Mouse (Mus musculus) neural tube, embryonic 11.5 days (tissue): ENCODE results near the gene Slc25a40. TPM values are rescaled to one million over a fixed set of nuclear protein-coding genes. Genes with fewer than 3 reads are reported as not detected.

Source experiments
- ATAC-seq: fragments of 200-750 bp; cut with Nextera tagmentation; 2 replicates; pipeline ENCODE4 v1.8.0; 2017; ENCODE audit warnings: moderate number of reproducible peaks, mild to moderate bottlenecking, moderate TSS enrichment, moderate library complexity; ENCODE audit not compliant: insufficient read depth, low FRiP score, low TSS enrichment
- DNase-seq: peaks from one replicate; pipeline ENCODE4 v3.0.0-alpha.2; 2015; ENCODE audit warnings: low spot score
- H3K27ac ChIP-seq: fragments of 300-500 bp; sonication (generic); 2 replicates; pipeline ENCODE4 v1.5.1; 2014; ENCODE audit warnings: low read depth, mild to moderate bottlenecking, low read length
- H3K27me3 ChIP-seq: fragments of 300-500 bp; sonication (generic); 2 replicates; pipeline ENCODE4 v1.6.1; 2014; ENCODE audit warnings: mild to moderate bottlenecking, low read length, mixed read lengths; ENCODE audit not compliant: control insufficient read depth, insufficient read depth
- H3K36me3 ChIP-seq: fragments of 300-500 bp; sonication (generic); 2 replicates; pipeline ENCODE4 v1.6.1; 2014; ENCODE audit warnings: mild to moderate bottlenecking, low read length, moderate library complexity, mixed read lengths; ENCODE audit not compliant: control insufficient read depth, insufficient read depth
- H3K4me1 ChIP-seq: fragments of 300-500 bp; sonication (generic); 2 replicates; pipeline ENCODE4 v1.6.1; 2014; ENCODE audit warnings: low read length, mixed read lengths; ENCODE audit not compliant: control insufficient read depth, insufficient read depth
- H3K4me2 ChIP-seq: fragments of 300-500 bp; sonication (generic); 2 replicates; pipeline ENCODE4 v1.6.1; 2014; ENCODE audit warnings: low read depth, mild to moderate bottlenecking, moderate library complexity
- H3K4me3 ChIP-seq: fragments of 300-500 bp; sonication (generic); 2 replicates; pipeline ENCODE4 v1.5.1; 2014; ENCODE audit warnings: low read depth, low read length
- H3K9ac ChIP-seq: fragments of 300-500 bp; sonication (generic); 2 replicates; pipeline ENCODE4 v1.6.1; 2014; ENCODE audit warnings: mild to moderate bottlenecking, low read length
- H3K9me3 ChIP-seq: fragments of 300-500 bp; sonication (generic); 2 replicates; pipeline ENCODE4 v1.6.1; 2016; ENCODE audit warnings: low read length; ENCODE audit not compliant: control insufficient read depth
- WGBS: fragments of 180-500 bp; shearing (Covaris S2); extraction: QIAGEN DNeasy Blood & Tissue Kit; methylation state at CpG from one replicate; pipeline ENCODE4 v1.1.7; 2014; 5-methylcytosine and 5-hydroxymethylcytosine counted together
- polyA plus RNA-seq: library from polyadenylated mRNA; unstranded; fragments of >200 nt; fragmentation: Nextera tagmentation; extraction: Ambion mirVana; gene quantifications from 2 replicates; pipeline ENCODE4 v1.2.1, GENCODE M21; 2014

The Slc25a40 gene
- 8.3 and 8.8 TPM in 2 replicates for polyA plus RNA-seq

GRCm38 (mm10) chr5:8422157-8422931 lies at the start of gene Slc25a40, which contains the start of gene Dbf4:
TSS of gene Slc25a40 (plus strand) at chr5:8422850.
TSS of gene Dbf4 (minus strand) at chr5:8422716.
- Histone ChIP-seq H3K9me3 (no peaks in the 10 kb centered on the region), H3K9ac (peak within 1 kb of the TSS; percentile 90), H3K4me3 (peak within 1 kb of the TSS; percentile 84), H3K36me3 (no peaks in the 10 kb centered on the region), H3K27me3 (no peaks in the 10 kb centered on the region), H3K4me1 (no peaks in the 10 kb centered on the region; the same call in 1 of the 2 replicates), H3K27ac (peak within 1 kb of the TSS; percentile 68), H3K4me2 (peak within 1 kb of the TSS; percentile 52)
- ATAC-seq (peak; percentile 95), DNase-seq (peak; percentile 96)
- WGBS, result under 1% methylated on average over 81 of the region's 93 CpGs

GRCm38 (mm10) chr5:8373415-8373814 lies 49.2 kb upstream of the Slc25a40 start:
- DNase-seq (no peak), ATAC-seq (no peak)
- Histone ChIP-seq H3K27me3 (no peaks in the 10 kb centered on the region), H3K27ac (no peak overlapping the region), H3K36me3 (no peaks in the 10 kb centered on the region), H3K4me2 (no peak overlapping the region), H3K4me3 (no peak overlapping the region), H3K4me1 (no peaks in the 10 kb centered on the region), H3K9me3 (no peaks in the 10 kb centered on the region), H3K9ac (no peak overlapping the region)
- 74% methylated on average over 4 of the region's 4 CpGs for WGBS

- DNase-seq (no peak), ATAC-seq (no peak)
- no peak overlapping the region for H3K4me2 ChIP-seq
- no peaks in the 10 kb centered on the region for H3K9me3 ChIP-seq
- H3K9ac ChIP-seq, result no peak overlapping the region
- no peaks in the 10 kb centered on the region for H3K4me1 ChIP-seq
- H3K27me3 ChIP-seq, result no peaks in the 10 kb centered on the region
- H3K36me3 ChIP-seq, result no peaks in the 10 kb centered on the region
- WGBS, result 83% methylated on average over 5 of the region's 5 CpGs
- H3K4me3 ChIP-seq, result no peak overlapping the region
- no peak overlapping the region for H3K27ac ChIP-seq
Measured at GRCm38 (mm10) chr5:8374297-8374906, 48.2 kb upstream of the Slc25a40 start.

GRCm38 (mm10) chr5:8393891-8394583 lies 28.6 kb upstream of the Slc25a40 start:
- ATAC-seq, result no peak

GRCm38 (mm10) chr5:8397587-8398249 lies 24.9 kb upstream of the Slc25a40 start:
- Histone ChIP-seq H3K27me3 (no peaks in the 10 kb centered on the region), H3K4me1 (no peaks in the 10 kb centered on the region), H3K9me3 (no peaks in the 10 kb centered on the region), H3K27ac (no peak overlapping the region), H3K36me3 (peaks cover 5% of the 10 kb centered on the region), H3K4me2 (no peak overlapping the region), H3K4me3 (no peak overlapping the region), H3K9ac (no peak overlapping the region)
- ATAC-seq (no peak), DNase-seq (no peak)
- 89% methylated on average over 13 of the region's 13 CpGs for WGBS

More at GRCm38 (mm10) chr5:8393891-8394583, 28.6 kb upstream of the Slc25a40 start:
- no peak overlapping the region for H3K4me3 ChIP-seq
- no peaks in the 10 kb centered on the region for H3K27me3 ChIP-seq
- peaks cover 5% of the 10 kb centered on the region for H3K36me3 ChIP-seq
- no peak for DNase-seq
- H3K4me2 ChIP-seq, result no peak overlapping the region
- H3K9ac ChIP-seq, result no peak overlapping the region
- H3K27ac ChIP-seq, result no peak overlapping the region
- H3K4me1 ChIP-seq, result no peaks in the 10 kb centered on the region
- 59% methylated on average over 1 of the region's 1 CpGs for WGBS
- no peaks in the 10 kb centered on the region for H3K9me3 ChIP-seq

DNA sequence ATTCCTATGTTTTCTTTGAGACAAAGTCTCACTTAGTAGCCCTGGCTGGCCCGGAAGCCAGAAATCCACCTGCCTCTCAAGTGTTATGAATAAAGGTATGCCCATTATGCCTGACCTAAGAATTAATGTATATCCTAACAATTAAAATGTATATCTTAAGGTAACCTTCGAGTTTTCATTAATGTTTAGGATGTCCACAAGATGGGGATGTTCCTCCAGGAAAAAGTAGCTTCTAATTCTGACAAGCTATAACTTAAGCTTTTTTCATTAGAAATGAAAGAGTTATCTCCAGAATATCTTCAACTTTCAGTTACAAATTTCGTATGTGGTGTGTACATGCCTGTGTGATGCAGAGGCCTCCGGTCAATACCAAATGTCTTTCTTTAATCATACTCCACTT lies 13.9 kb upstream of the Slc25a40 start:
- H3K27me3 ChIP-seq, result no peaks in the 10 kb centered on the region
- H3K9me3 ChIP-seq, result no peaks in the 10 kb centered on the region
- ATAC-seq (no peak), DNase-seq (no peak)
- H3K36me3 ChIP-seq, result peaks cover 6% of the 10 kb centered on the region
- H3K27ac ChIP-seq, result no peak overlapping the region
- no peaks in the 10 kb centered on the region for H3K4me1 ChIP-seq
- H3K9ac ChIP-seq, result no peak overlapping the region
- no peak overlapping the region for H3K4me3 ChIP-seq
- WGBS, result 93% methylated on average over 4 of the region's 4 CpGs
- no peak overlapping the region for H3K4me2 ChIP-seq

GRCm38 (mm10) chr5:8416683-8417413 lies 5.8 kb upstream of the Slc25a40 start:
- DNase-seq (no peak), ATAC-seq (no peak)
- 94% methylated on average over 3 of the region's 3 CpGs for WGBS
- Histone ChIP-seq H3K4me2 (no peak overlapping the region), H3K9me3 (no peaks in the 10 kb centered on the region), H3K36me3 (peaks cover 2% of the 10 kb centered on the region), H3K4me3 (no peak overlapping the region), H3K4me1 (no peaks in the 10 kb centered on the region; the same call in 1 of the 2 replicates), H3K27me3 (no peaks in the 10 kb centered on the region), H3K27ac (no peak overlapping the region), H3K9ac (no peak overlapping the region)

DNA sequence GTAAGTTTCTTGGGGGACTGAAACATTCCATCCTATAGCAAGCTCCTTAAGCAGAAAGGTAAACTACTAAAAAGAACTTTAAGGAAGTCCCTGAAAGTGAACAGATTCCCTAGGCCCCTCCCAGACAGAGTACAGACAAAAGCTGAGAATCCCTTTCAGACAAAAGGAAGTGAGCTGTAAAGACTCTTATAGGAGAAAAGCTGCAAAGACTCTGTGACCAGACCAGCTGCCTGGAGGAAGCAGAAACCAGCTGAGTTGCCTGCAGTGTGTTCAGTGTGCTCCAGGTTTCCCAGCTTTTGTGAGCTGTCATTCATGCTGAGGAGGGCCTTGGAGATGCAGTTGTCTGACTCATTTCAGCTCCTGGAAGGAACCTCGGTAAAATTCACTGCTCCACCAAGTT lies 5.2 kb upstream of the Slc25a40 start:
- no peak overlapping the region for H3K4me3 ChIP-seq
- H3K27me3 ChIP-seq, result no peaks in the 10 kb centered on the region
- peaks cover 2% of the 10 kb centered on the region; the same call in 1 of the 2 replicates for H3K36me3 ChIP-seq
- ATAC-seq (no peak), DNase-seq (no peak)
- no peaks in the 10 kb centered on the region; the same call in 1 of the 2 replicates for H3K4me1 ChIP-seq
- H3K27ac ChIP-seq, result no peak overlapping the region
- H3K4me2 ChIP-seq, result no peak overlapping the region
- 58% methylated on average over 1 of the region's 1 CpGs for WGBS
- H3K9ac ChIP-seq, result no peak overlapping the region
- no peaks in the 10 kb centered on the region for H3K9me3 ChIP-seq
